Mouse (Mus musculus) megakaryocyte progenitor cell, adult 5-6 weeks (primary cell): Measurements from ENCODE around the gene Serpina12. TPM values are rescaled to one million over a fixed set of nuclear protein-coding genes. Genes with fewer than 3 reads are reported as not detected.
A peak's percentile ranks its signal among the peaks of the same experiment; 100 is the strongest.

Source experiments
- ATAC-seq: replicated peaks from 2 replicates; pipeline ENCODE4 v1.8.0; 2016; ENCODE audit warnings: mild to moderate bottlenecking, moderate TSS enrichment, inconsistent platforms; ENCODE audit not compliant: poor library complexity
- total RNA-seq, 2 experiments: library from RNA; stranded (forward) in 1 of 2; stranded (reverse) in 1 of 2; fragments of 157-497, 149-512 nt in 1 of 2; fragments of 200-1000 nt in 1 of 2; gene quantifications; 2 replicates each; pipeline versions ENCODE4 v1.2.3 to v1.2.4; 2015 to 2017

Gene Serpina12
- 0.24 TPM in 1 of 2 replicates, not detected in the other for total RNA-seq (2015)
- 0.30 TPM in 1 of 2 replicates, not detected in the other for total RNA-seq (2017)

- no peak for ATAC-seq
Observed at GRCm38 (mm10) chr12:104044343-104044742, at the start of gene Serpina12. Gene Serpina12, minus strand, starts transcription at chr12:104044443.

- no peak for ATAC-seq
Observed at GRCm38 (mm10) chr12:104091303-104091702, 47.1 kb upstream of the Serpina12 start.

GRCm38 (mm10) chr12:104090119-104090518 is 45.9 kb upstream of the Serpina12 start:
- no peak for ATAC-seq

- no peak for ATAC-seq
Observed at GRCm38 (mm10) chr12:104072286-104072685, 28.0 kb upstream of the Serpina12 start.

- no peak for ATAC-seq
Observed at GRCm38 (mm10) chr12:104071708-104072107, 27.5 kb upstream of the Serpina12 start.

GRCm38 (mm10) chr12:104069620-104070019 is 25.4 kb upstream of the Serpina12 start:
- peak; percentile 70 for ATAC-seq

DNA sequence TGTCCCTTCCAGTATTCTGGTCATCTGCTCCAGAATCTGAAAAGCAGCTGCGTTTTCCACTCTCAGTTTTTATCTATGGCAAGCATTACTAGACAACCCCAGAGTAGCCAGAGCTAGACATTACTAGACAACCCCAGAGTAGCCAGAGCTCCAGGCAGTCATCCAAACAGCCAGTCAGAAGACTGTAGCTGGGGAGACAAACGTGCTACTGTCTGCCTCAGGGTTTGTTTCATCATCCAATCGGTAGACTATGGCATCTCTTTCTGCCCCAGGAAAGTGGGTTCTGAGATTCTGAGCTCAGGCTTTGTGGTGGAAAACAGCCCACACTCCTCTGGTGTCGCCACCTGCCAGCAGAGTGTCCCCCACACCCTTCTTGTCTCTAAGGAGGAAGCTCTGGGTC is 23.3 kb upstream of the Serpina12 start:
- ATAC-seq = peak; percentile 74

- peak; percentile 65 for ATAC-seq
Observed at GRCm38 (mm10) chr12:104066241-104066640, 22.0 kb upstream of the Serpina12 start.

DNA sequence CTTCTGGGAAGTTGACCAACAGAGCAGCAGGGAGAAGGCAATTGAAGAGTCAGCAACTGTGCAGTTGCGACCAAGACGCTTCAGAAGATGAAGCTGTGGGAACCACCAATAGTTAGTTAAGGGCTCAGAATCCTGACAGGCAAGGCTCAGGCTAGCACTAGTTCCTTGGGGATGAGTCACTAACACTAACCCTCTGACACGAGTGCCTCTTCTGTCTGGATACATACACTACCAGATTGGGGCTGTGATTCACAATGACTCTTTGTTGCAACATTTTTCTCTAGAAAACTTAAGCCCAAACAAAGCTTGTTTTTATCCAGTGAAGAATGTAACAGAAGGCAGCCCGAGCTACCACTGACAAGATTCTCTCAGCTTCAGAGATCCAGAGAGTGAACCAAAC is 20.8 kb upstream of the Serpina12 start:
- ATAC-seq = no peak

GRCm38 (mm10) chr12:104064532-104064931 is 20.3 kb upstream of the Serpina12 start:
- no peak for ATAC-seq

DNA sequence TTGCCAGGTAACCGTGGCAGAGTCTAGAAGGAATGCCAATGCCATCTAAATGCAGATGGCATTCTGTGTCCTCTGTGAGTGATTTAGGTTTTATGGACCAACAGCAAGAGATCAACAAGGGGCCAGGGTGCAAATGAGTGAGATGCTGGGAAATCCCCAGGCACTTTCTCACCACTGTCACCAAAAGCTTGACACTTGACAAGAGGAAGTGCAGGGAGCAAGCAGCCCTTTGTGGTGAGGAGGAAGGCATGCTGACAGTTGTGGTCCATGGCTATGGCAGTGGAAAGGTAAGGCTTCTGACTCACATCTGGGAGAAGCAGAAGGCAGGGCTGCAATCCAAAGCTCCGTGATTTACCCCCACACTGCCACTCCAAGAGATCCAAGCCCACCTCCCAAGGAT is 17.6 kb upstream of the Serpina12 start:
- peak; percentile 64 for ATAC-seq

DNA sequence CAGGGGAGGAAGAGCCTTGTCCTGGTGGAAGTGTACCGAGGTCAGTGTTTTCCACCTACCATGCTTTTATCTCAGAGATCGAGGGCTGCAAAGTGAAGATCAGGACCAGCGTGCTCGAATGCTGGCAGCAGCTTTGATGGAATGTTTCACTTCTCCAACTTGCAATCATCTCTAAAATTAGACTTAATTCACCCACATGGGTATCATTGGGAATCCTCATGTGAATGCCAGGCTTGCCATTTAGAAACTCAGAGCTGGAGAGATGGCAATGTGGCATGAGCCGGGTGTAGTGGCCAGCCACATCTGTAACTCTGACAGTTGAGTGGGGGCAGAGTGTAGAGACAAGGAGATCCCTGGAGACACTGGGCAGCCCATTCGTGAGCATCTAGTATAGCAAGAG is 15.9 kb upstream of the Serpina12 start:
- no peak for ATAC-seq

GRCm38 (mm10) chr12:104057531-104057930 is 13.3 kb upstream of the Serpina12 start:
- no peak for ATAC-seq

GRCm38 (mm10) chr12:104057050-104057449 is 12.8 kb upstream of the Serpina12 start:
- ATAC-seq = peak; percentile 21

- no peak for ATAC-seq
Observed at GRCm38 (mm10) chr12:104055755-104056154, 11.5 kb upstream of the Serpina12 start.

DNA sequence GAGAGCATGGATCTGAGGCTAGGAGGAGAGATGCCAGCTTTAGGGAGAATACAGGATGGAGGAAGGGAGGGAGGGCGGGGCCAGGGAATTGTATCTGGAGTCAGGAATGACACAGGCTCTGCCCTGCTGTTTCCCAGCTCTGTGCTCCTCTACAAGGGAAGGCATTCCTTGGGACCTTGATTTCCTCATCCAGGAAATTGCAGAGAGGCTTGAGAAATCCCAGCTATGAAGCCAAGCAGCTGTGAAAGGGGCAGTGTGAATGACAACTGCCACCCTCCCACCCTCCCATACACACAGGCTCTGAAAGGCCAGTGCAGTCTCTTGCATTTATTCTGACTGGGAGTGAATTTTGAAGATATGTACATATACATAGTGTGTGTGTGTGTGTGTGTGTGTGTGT is 9.8 kb upstream of the Serpina12 start:
- ATAC-seq = no peak

GRCm38 (mm10) chr12:104045713-104046112 is 1.5 kb upstream of the Serpina12 start:
- no peak for ATAC-seq

DNA sequence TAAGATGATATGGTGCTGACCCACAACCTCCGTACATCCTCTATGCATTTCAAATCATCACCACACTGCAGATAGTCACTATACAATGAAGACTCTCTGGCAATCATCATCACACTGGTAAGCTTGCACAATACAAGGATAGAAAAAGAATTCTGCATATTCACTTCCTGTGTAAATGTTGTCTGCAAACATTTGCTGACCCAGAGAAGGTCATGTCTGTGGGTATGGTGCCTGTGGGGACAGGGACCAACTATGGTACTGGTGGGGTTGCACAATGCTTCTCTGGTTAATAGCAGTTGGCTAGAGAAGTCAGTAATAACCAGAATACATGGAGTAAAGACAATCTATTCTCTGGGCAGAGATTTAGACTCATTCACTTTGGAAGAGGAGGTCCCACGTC is 1.5 kb downstream of the Serpina12 start:
- ATAC-seq = peak; percentile 79

DNA sequence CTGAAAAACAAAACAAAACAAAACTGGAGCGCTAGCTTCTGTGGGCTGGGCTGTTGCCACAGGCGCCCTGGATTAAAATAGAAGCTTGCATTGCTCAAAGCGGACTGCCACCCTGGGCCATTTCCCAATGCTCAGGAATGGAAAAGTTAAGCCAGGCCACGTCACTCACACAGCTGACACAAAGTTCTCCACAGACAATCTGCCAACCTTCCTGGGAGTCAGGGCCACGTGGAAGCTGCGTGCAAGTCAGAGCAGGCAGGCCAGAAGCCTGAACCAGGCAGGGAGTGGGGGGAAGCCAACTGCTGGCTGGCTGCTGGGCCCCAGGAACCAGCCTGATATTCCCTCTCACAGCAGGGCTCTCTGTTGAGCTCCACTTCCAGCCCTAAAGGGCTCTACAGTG is 2.8 kb downstream of the Serpina12 start:
- peak; percentile 74 for ATAC-seq

DNA sequence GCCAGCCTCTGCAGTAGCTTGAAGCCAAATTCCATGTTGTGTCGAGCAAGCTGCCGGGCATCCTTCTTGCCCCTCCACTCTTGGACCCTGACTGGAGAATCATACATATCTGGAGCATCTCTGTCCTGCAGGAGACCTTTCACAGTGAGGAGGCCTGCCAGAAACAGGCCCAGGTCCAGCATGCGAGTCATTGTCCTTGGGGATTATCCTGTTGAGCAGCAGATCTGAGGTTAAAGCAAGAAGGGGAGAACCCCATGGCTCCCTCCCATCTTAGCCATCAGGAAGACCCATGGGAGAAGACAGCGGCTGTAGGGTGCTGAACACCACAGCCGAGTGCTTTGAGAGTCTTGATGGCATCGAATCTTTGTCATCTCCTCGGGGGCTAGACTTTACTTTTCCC is 6.1 kb downstream of the Serpina12 start:
- ATAC-seq = no peak

- ATAC-seq = no peak
Observed at GRCm38 (mm10) chr12:104033752-104034151, 10.5 kb downstream of the Serpina12 start.

DNA sequence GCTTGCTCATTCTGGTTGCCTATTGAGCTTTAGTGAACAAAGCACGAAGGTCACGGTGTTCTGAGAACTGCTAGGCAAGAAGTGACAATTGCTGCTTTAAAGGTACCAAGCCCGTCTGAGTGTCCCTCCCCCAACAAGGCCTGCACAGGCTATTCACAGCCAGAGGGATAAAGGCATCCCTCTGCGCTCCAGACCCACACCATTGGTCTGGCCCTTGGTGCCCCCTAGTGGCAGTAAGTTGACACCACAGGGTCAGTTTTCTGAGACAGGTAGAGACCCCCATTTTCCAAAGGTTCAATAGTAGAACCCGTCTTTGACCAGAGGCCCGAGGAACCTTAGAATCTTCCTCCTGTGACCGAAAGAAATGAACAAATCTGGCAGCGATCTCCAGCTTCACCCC is 14.3 kb downstream of the Serpina12 start:
- ATAC-seq = peak; percentile 81

DNA sequence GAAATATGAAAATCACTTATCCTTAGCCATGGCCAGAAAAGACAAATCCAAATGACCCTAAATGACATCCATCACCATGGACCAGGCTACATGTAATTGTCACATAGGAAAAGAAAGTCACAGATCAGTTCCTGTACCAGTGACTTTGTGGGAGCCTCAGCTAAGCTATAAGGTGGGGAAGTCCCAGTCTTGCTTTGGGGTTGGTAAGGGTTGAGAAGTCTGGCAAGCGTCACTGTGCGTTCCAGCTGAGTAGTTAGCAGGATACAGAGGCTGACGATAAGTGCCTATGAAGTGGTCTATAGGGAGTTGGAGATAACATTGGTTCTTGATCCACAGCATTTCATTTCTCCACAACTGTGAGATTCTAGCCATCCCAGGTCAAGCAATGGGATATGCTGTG is 29.0 kb downstream of the Serpina12 start:
- no peak for ATAC-seq

- no peak for ATAC-seq
Observed at GRCm38 (mm10) chr12:104013620-104014019, 30.6 kb downstream of the Serpina12 start, which contains the start of gene Serpina9. Gene Serpina9, minus strand, starts transcription at chr12:104013755.
